Mouse (Mus musculus): ENCODE data around the gene Tmem231.
"Not testable (repeated sequence)": the region's sequence is repeated elsewhere in the genome, so short reads cannot be mapped to it uniquely, and the experiment has no call there.

Gene Tmem231

GRCm38 (mm10) chr8:111947954-111948353 lies 14.3 kb upstream of the Tmem231 start:
- DNase-seq: no peak

- no peak for DNase-seq
Measured at GRCm38 (mm10) chr8:111947144-111947543, 13.5 kb upstream of the Tmem231 start.

- DNase-seq: no peak
Measured at GRCm38 (mm10) chr8:111943544-111943943, 9.9 kb upstream of the Tmem231 start.

- DNase-seq: peak; percentile 72
Measured at GRCm38 (mm10) chr8:111941101-111941454, 7.4 kb upstream of the Tmem231 start.

GRCm38 (mm10) chr8:111940171-111941100 lies 6.8 kb upstream of the Tmem231 start, which contains the start of gene Gabarapl2:
Gene Gabarapl2, plus strand, starts transcription at chr8:111940703.
- peak; percentile 100 for DNase-seq

GRCm38 (mm10) chr8:111939516-111940142 lies 5.9 kb upstream of the Tmem231 start:
- peak; percentile 20 for DNase-seq

- not testable (repeated sequence) for DNase-seq
Measured at GRCm38 (mm10) chr8:111938076-111938985, 4.7 kb upstream of the Tmem231 start.

GRCm38 (mm10) chr8:111937184-111937583 lies 3.5 kb upstream of the Tmem231 start:
- DNase-seq: no peak

GRCm38 (mm10) chr8:111934201-111934600 lies 520 bp upstream of the Tmem231 start:
- no peak for DNase-seq

GRCm38 (mm10) chr8:111932580-111933336 lies 923 bp downstream of the Tmem231 start:
- DNase-seq: peak; percentile 67

GRCm38 (mm10) chr8:111931721-111932120 lies 2.0 kb downstream of the Tmem231 start:
- DNase-seq: no peak

- DNase-seq: no peak
Measured at GRCm38 (mm10) chr8:111929648-111930344, 3.9 kb downstream of the Tmem231 start.

- no peak for DNase-seq
Measured at GRCm38 (mm10) chr8:111924976-111925375, 8.7 kb downstream of the Tmem231 start.

- peak; percentile 70 for DNase-seq
Measured at GRCm38 (mm10) chr8:111923383-111923804, 10.3 kb downstream of the Tmem231 start.

GRCm38 (mm10) chr8:111920971-111921370 lies 12.7 kb downstream of the Tmem231 start:
- DNase-seq: no peak

GRCm38 (mm10) chr8:111919663-111920062 lies 14.0 kb downstream of the Tmem231 start:
- DNase-seq: no peak

- peak; percentile 55 for DNase-seq
Measured at GRCm38 (mm10) chr8:111912860-111913432, 20.7 kb downstream of the Tmem231 start.

- no peak for DNase-seq
Measured at GRCm38 (mm10) chr8:111911572-111911971, 22.1 kb downstream of the Tmem231 start.

- DNase-seq: peak; percentile 65
Measured at GRCm38 (mm10) chr8:111909621-111910450, 23.8 kb downstream of the Tmem231 start, which contains the start of gene Chst5. Gene Chst5, minus strand, starts transcription at chr8:111910447.
